Mouse (Mus musculus) kidney, postnatal 4 days (tissue): ENCODE measurements around the gene Vmn1r203.
"Not testable (repeated sequence)": the region's sequence is repeated elsewhere in the genome, so short reads cannot be mapped to it uniquely, and the experiment has no call there.

Source experiments
- DNase-seq, 2 experiments: peaks; one replicate each; pipeline ENCODE4 v3.0.0; 2021; ENCODE audit warnings: mixed read lengths in 2 of 2

Gene Vmn1r203

DNA sequence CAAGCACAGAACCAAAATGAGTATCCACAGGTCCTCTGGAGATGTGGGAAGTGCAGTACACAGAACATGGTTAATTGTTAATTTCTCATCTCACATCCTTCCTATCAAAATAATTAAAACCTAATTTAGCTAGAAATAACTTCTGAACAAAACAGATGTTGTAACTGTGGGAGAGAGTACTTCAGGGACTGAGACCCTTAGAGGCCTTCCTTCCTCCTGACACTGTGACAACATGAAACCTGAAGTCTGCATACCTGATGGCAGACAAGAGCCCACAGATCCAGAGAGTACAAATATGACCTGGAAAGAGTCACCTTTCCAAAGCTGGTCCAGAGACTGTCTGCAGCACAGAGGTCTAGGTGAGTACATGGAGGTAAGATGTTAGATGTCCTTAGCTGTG lies at the start of gene Vmn1r203:
Gene Vmn1r203, plus strand, starts transcription at position 301 of the 400 bp plus-strand sequence.
- no peak for DNase-seq

- DNase-seq, result no peak
Observed at GRCm38 (mm10) chr13:22471623-22472022, 46.3 kb upstream of the Vmn1r203 start, which contains the start of gene Vmn1r201. TSS of gene Vmn1r201 (plus strand) at chr13:22471923.

DNA sequence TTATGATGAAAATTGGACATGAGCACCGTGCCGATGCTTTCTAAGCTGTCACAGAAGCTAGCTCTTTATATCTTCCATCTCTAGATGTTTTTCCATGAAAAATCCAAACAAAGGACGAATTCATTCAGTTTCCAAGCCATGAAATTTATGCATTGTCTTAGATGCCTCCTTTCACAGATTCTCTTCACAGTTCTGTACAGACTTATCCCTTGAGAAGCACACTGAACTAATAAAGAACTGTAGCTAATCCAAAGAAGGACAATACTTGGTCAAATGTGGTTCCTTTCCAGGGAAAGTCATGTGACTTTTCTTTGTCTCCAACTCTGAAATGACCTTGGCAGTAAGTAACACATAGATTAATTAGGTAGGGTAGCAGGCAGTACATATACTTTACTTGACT lies 15.5 kb upstream of the Vmn1r203 start:
- DNase-seq, result no peak

DNA sequence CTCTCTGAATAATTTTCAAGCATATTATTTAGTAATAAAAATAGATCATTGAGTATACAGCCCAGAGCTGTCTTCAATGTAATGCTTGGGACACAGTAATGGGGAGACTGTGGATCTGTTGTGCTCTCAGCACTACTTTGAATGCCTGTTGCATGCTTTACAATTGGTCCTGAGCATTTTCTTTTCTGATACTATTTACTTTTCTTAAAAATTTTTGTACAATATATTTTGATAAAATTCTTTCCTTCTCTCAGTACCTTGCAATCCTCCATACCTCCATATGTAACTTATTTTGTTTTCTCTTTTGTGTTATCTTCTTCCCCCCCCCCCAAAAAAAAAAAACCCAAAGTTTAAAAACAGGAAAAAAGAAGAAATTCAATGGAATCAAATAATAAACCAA lies 12.6 kb upstream of the Vmn1r203 start, which contains the start of gene Vmn1r202:
Gene Vmn1r202, minus strand, starts transcription at position 101 of the 400 bp plus-strand sequence.
- no peak for DNase-seq

- not testable (repeated sequence) for DNase-seq
Observed at GRCm38 (mm10) chr13:22552898-22553297, 35.0 kb downstream of the Vmn1r203 start, which contains the start of gene Vmn1r204. TSS of gene Vmn1r204 (plus strand) at chr13:22553198.

DNA sequence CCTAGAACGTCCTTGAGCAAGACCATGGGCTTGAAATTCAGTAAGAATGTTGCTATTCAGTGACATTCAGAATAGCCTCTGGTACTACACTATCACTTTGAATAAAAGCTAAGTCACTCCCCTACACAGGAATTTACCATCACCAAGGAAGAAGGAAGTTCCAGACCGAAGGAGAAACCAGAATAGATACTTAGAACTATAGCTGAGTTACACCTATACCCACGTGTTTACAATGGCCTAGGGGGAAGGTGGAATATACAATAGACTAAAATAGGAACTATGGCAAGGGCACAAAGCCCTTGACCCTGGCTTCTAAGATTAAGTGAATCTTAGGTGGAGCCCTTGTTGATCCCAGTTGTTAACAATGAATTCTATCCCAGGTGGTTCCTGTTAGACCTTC lies 57.0 kb downstream of the Vmn1r203 start:
- not testable (repeated sequence) for DNase-seq
